Mouse (Mus musculus): Measurements from ENCODE around the gene Slc23a2. TPM values are rescaled to one million over a fixed set of nuclear protein-coding genes. Genes with fewer than 3 reads are reported as not detected.

The Slc23a2 gene
- polyA plus RNA-seq, 1 experiment from 2014 or later, result 3.7 TPM

DNA sequence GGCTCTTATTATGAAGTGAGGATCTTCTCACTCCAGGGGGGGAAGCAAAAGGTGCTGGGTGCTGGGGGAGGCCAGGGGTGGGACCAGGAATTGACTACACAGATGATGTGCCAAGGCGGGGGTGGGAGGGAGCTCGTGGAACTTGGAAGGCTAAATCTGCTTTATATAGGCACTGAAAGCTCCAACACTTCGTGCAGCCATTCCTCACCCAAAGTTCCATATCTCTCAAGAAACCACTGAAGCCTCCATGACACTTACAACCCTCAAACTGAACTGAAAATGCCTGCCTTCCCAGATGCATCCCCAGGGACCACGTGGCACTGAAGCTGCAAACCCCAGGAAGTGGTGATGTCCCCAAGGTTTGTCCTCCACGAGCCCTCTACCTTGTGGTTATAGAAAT, 141.0 kb downstream of the Slc23a2 start:
- Histone ChIP-seq H3K9ac (no peak overlapping the region), H3K4me1 (replicated peaks) (no peaks in the 10 kb centered on the region), H3K4me3 (replicated peaks) (no peak overlapping the region), H3K27ac (replicated peaks) (no peak overlapping the region), H3K9me3 (replicated peaks) (no peaks in the 10 kb centered on the region), H3K36me3 (replicated peaks) (no peaks in the 10 kb centered on the region), H3K4me2 (no peak overlapping the region), H3K27me3 (no peaks in the 10 kb centered on the region)
- 43% methylated on average over 5 of the region's 5 CpGs for WGBS (ENCODE audit: insufficient replicate concordance)
- ATAC-seq (ENCODE audit: insufficient read depth), result no peak

Other genes starting within 250 kb of the Slc23a2 start
- 32.1 and 34.1 TPM in 2 replicates for gene Prnp, start 235.2 kb downstream of the Slc23a2 start, polyA plus RNA-seq (2015; fragmentation: Nextera tagmentation; extraction: Ambion mirVana)
- 0.12 TPM in 1 of 2 replicates, not detected in the other for gene Prn, start 235.2 kb downstream of the Slc23a2 start, polyA plus RNA-seq (2015; fragmentation: Nextera tagmentation; extraction: Ambion mirVana)
- gene Prnd, start 194.2 kb downstream of the Slc23a2 start, polyA plus RNA-seq (2015; fragmentation: Nextera tagmentation; extraction: Ambion mirVana), result 0.37 and 0.56 TPM in 2 replicates
- gene Rassf2, start 114.8 kb downstream of the Slc23a2 start, polyA plus RNA-seq (2015; fragmentation: Nextera tagmentation; extraction: Ambion mirVana), result 2.8 and 2.9 TPM in 2 replicates
- gene Tmem230, start 102.7 kb upstream of the Slc23a2 start, polyA plus RNA-seq (2015; fragmentation: Nextera tagmentation; extraction: Ambion mirVana), result 14.7 and 15.5 TPM in 2 replicates
- 249 and 274 TPM in 2 replicates for gene Pcna, start 108.2 kb upstream of the Slc23a2 start, polyA plus RNA-seq (2015; fragmentation: Nextera tagmentation; extraction: Ambion mirVana)
- 8.8 and 9.6 TPM in 2 replicates for gene Cds2, start 118.0 kb upstream of the Slc23a2 start, polyA plus RNA-seq (2015; fragmentation: Nextera tagmentation; extraction: Ambion mirVana)
- 0.15 and 0.16 TPM in 2 replicates for gene Prokr2, start 240.3 kb upstream of the Slc23a2 start, polyA plus RNA-seq (2015; fragmentation: Nextera tagmentation; extraction: Ambion mirVana)